Mouse (Mus musculus) brain, embryonic 14.5 days (tissue): ENCODE measurements around the gene Spata3.
"Not testable (repeated sequence)": the region's sequence is repeated elsewhere in the genome, so short reads cannot be mapped to it uniquely, and the experiment has no call there.

Source experiments
- CTCF ChIP-seq: fragments of 200-500 bp; IDR thresholded peaks from 2 replicates; pipeline ENCODE4 v1.5.1; 2012; ENCODE audit warnings: inconsistent platforms, mild to moderate bottlenecking, moderate library complexity, borderline replicate concordance; ENCODE audit not compliant: insufficient read depth, insufficient read length; ENCODE audit errors: extremely low read depth
- POLR2A ChIP-seq: fragments of 200-500 bp; IDR thresholded peaks from 2 replicates; pipeline ENCODE4 v1.6.1; 2012; ENCODE audit warnings: mild to moderate bottlenecking, inconsistent platforms, borderline replicate concordance; ENCODE audit not compliant: poor library complexity, insufficient read depth, insufficient read length, severe bottlenecking; ENCODE audit errors: extremely low read depth

GRCm38 (mm10) chr1:85988882-85989281, 27.7 kb upstream of the Spata3 start:
- TF ChIP-seq CTCF, POLR2A: not testable (repeated sequence)
